Mouse (Mus musculus) macrophage (primary cell): Measurements from ENCODE around the gene Dip2a. TPM values are rescaled to one million over a fixed set of nuclear protein-coding genes. Genes with fewer than 3 reads are reported as not detected.

ENCODE experiments used
- H3K27ac ChIP-seq: fragments of 350-480 bp; formaldehyde crosslinking; 2 replicates; pipeline ENCODE4 v1.9.0; 2021
- H3K36me3 ChIP-seq: fragments of 350-480 bp; formaldehyde crosslinking; 2 replicates; pipeline ENCODE4 v1.9.0; 2021; ENCODE audit errors: inconsistent target
- H3K4me3 ChIP-seq: fragments of 350-480 bp; formaldehyde crosslinking; 2 replicates; pipeline ENCODE4 v1.9.0; 2021; ENCODE audit errors: inconsistent target
- H3K79me2 ChIP-seq: fragments of 350-480 bp; formaldehyde crosslinking; 2 replicates; pipeline ENCODE4 v1.9.0; 2021; ENCODE audit errors: inconsistent target
- WGBS: methylation state at CpG from one replicate; pipeline ENCODE4 v1.1.7; 2026; ENCODE audit warnings: inconsistent platforms; ENCODE audit not compliant: missing documents; 5-methylcytosine and 5-hydroxymethylcytosine counted together
- polyA plus RNA-seq: library from polyadenylated mRNA; stranded (reverse); fragments of 250-400 nt; gene quantifications from 3 replicates; pipeline ENCODE4 v1.2.4, GENCODE M21; 2018; ENCODE audit warnings: inconsistent platforms
- total RNA-seq, 78 experiments: library from RNA; depleted of rRNA; stranded (reverse); fragments of 250-400 nt; gene quantifications; 1 replicate in 9 of 78; 2 replicates in 24 of 78; 3 replicates in 43 of 78; 4 replicates in 2 of 78; pipeline ENCODE4 v1.2.4; 2018; ENCODE audit warnings: inconsistent platforms in 56 of 78

Dip2a gene
- 10 to 100 TPM; 10.2 to 52.0 (median 31.0) TPM for total RNA-seq (2018; cell fraction: chromatin; rRNA removed)
- total RNA-seq (2018; cell fraction: cytosol; rRNA removed), result 10 to 100 TPM in 7 of 26 experiments, 1 to 10 TPM in 19; 5.3 to 12.7 (median 8.8) TPM
- total RNA-seq (2018; cell fraction: nucleus; rRNA removed), result 10 to 100 TPM in 25 of 26 experiments, 1 to 10 TPM in 1; 9.0 to 32.6 (median 18.8) TPM
- polyA plus RNA-seq, result 5.1 to 12.6 TPM (median 7.7 TPM) in 3 replicates

GRCm38 (mm10) chr10:76344711-76345539, at the start of gene Dip2a:
Gene Dip2a, minus strand, starts transcription at chr10:76345291.
- no peaks in the 10 kb centered on the region for H3K36me3 ChIP-seq
- peak within 1 kb of the TSS; percentile 51 for H3K4me3 ChIP-seq
- no peak within 1 kb of the TSS for H3K27ac ChIP-seq
- peaks cover 36% of the 10 kb centered on the region for H3K79me2 ChIP-seq
- WGBS, result under 1% methylated on average over 77 of the region's 94 CpGs

GRCm38 (mm10) chr10:76392596-76392995, 47.5 kb upstream of the Dip2a start:
- H3K27ac ChIP-seq, result no peak overlapping the region
- WGBS, result 93% methylated on average over 12 of the region's 12 CpGs
- no peaks in the 10 kb centered on the region for H3K79me2 ChIP-seq
- H3K36me3 ChIP-seq, result peaks cover 38% of the 10 kb centered on the region
- H3K4me3 ChIP-seq, result no peak overlapping the region

GRCm38 (mm10) chr10:76391786-76392185, 46.7 kb upstream of the Dip2a start:
- 93% methylated on average over 9 of the region's 9 CpGs for WGBS
- Histone ChIP-seq H3K79me2 (no peaks in the 10 kb centered on the region), H3K4me3 (no peak overlapping the region), H3K36me3 (peaks cover 43% of the 10 kb centered on the region), H3K27ac (no peak overlapping the region)

GRCm38 (mm10) chr10:76391166-76391565, 46.1 kb upstream of the Dip2a start:
- H3K27ac ChIP-seq, result no peak overlapping the region
- no peaks in the 10 kb centered on the region for H3K79me2 ChIP-seq
- H3K36me3 ChIP-seq, result peaks cover 49% of the 10 kb centered on the region
- no peak overlapping the region for H3K4me3 ChIP-seq
- WGBS, result 94% methylated on average over 9 of the region's 9 CpGs

GRCm38 (mm10) chr10:76374981-76375380, 29.9 kb upstream of the Dip2a start:
- peaks cover 49% of the 10 kb centered on the region for H3K36me3 ChIP-seq
- WGBS, result 97% methylated on average over 18 of the region's 18 CpGs

GRCm38 (mm10) chr10:76371736-76372135, 26.6 kb upstream of the Dip2a start:
- no peak overlapping the region for H3K4me3 ChIP-seq
- peaks cover 42% of the 10 kb centered on the region; the same call in 1 of the 2 replicates for H3K36me3 ChIP-seq
- no peak overlapping the region for H3K27ac ChIP-seq

More at GRCm38 (mm10) chr10:76374981-76375380, 29.9 kb upstream of the Dip2a start:
- Histone ChIP-seq H3K4me3 (no peak overlapping the region), H3K79me2 (no peaks in the 10 kb centered on the region), H3K27ac (no peak overlapping the region)

GRCm38 (mm10) chr10:76368766-76369165, 23.7 kb upstream of the Dip2a start:
- no peaks in the 10 kb centered on the region for H3K79me2 ChIP-seq
- WGBS, result 98% methylated on average over 13 of the region's 13 CpGs
- no peak overlapping the region for H3K27ac ChIP-seq
- no peak overlapping the region for H3K4me3 ChIP-seq
- H3K36me3 ChIP-seq, result peaks cover 34% of the 10 kb centered on the region; the same call in 1 of the 2 replicates

More at GRCm38 (mm10) chr10:76371736-76372135, 26.6 kb upstream of the Dip2a start:
- no peaks in the 10 kb centered on the region for H3K79me2 ChIP-seq
- WGBS, result 93% methylated on average over 3 of the region's 3 CpGs

GRCm38 (mm10) chr10:76363233-76363632, 18.1 kb upstream of the Dip2a start:
- H3K27ac ChIP-seq, result no peak overlapping the region
- H3K4me3 ChIP-seq, result no peak overlapping the region
- peaks cover 7% of the 10 kb centered on the region; the same call in 1 of the 2 replicates for H3K36me3 ChIP-seq
- WGBS, result 85% methylated on average over 3 of the region's 3 CpGs
- no peaks in the 10 kb centered on the region for H3K79me2 ChIP-seq

GRCm38 (mm10) chr10:76358468-76358867, 13.4 kb upstream of the Dip2a start:
- H3K27ac ChIP-seq, result no peak overlapping the region
- H3K36me3 ChIP-seq, result peaks cover 31% of the 10 kb centered on the region; the same call in 1 of the 2 replicates
- H3K79me2 ChIP-seq, result no peaks in the 10 kb centered on the region
- H3K4me3 ChIP-seq, result no peak overlapping the region
- WGBS, result 44% methylated on average over 5 of the region's 5 CpGs

- no peak overlapping the region for H3K27ac ChIP-seq
- no peaks in the 10 kb centered on the region for H3K79me2 ChIP-seq
- no peak overlapping the region for H3K4me3 ChIP-seq
- peaks cover 32% of the 10 kb centered on the region; the same call in 1 of the 2 replicates for H3K36me3 ChIP-seq
- WGBS, result 81% methylated on average over 8 of the region's 8 CpGs
These were observed 12.3 kb upstream of the Dip2a start for GRCm38 (mm10) chr10:76357286-76357875.

GRCm38 (mm10) chr10:76354974-76355373, 9.9 kb upstream of the Dip2a start:
- no peak overlapping the region for H3K4me3 ChIP-seq
- peaks cover 39% of the 10 kb centered on the region; the same call in 1 of the 2 replicates for H3K36me3 ChIP-seq
- no peak overlapping the region for H3K27ac ChIP-seq
- 44% methylated on average over 12 of the region's 12 CpGs for WGBS
- no peaks in the 10 kb centered on the region for H3K79me2 ChIP-seq

GRCm38 (mm10) chr10:76353986-76354385, 8.9 kb upstream of the Dip2a start:
- peaks cover 39% of the 10 kb centered on the region; the same call in 1 of the 2 replicates for H3K36me3 ChIP-seq
- H3K79me2 ChIP-seq, result no peaks in the 10 kb centered on the region
- WGBS, result 98% methylated on average over 6 of the region's 12 CpGs
- no peak overlapping the region for H3K27ac ChIP-seq
- no peak overlapping the region for H3K4me3 ChIP-seq

GRCm38 (mm10) chr10:76351953-76352352, 6.9 kb upstream of the Dip2a start:
- Histone ChIP-seq H3K4me3 (no peak overlapping the region), H3K27ac (no peak overlapping the region), H3K36me3 (peaks cover 38% of the 10 kb centered on the region; the same call in 1 of the 2 replicates), H3K79me2 (no peaks in the 10 kb centered on the region)
- WGBS, result 37% methylated on average over 6 of the region's 7 CpGs

GRCm38 (mm10) chr10:76346589-76346988, 1.5 kb upstream of the Dip2a start:
- WGBS, result 15% methylated on average over 4 of the region's 4 CpGs
- no peak overlapping the region for H3K27ac ChIP-seq
- H3K36me3 ChIP-seq, result peaks cover 5% of the 10 kb centered on the region; the same call in 1 of the 2 replicates
- peak overlapping the region; percentile 51; the same call in 1 of the 2 replicates for H3K4me3 ChIP-seq
- H3K79me2 ChIP-seq, result peaks cover 30% of the 10 kb centered on the region
